Mouse (Mus musculus) heart, postnatal 0 days (tissue): ENCODE results near the gene Nfia.

ENCODE experiments used
- CTCF ChIP-seq: IDR thresholded peaks from 2 replicates; pipeline ENCODE4 v1.5.1; 2016; ENCODE audit warnings: antibody characterized with exemption, control low read depth, low read depth
- EP300 ChIP-seq: IDR thresholded peaks from 2 replicates; pipeline ENCODE4 v1.6.1; 2016; ENCODE audit warnings: antibody characterized with exemption, low read depth

GRCm38 (mm10) chr4:97814515-97814914 is 42.0 kb downstream of the Nfia start:
- TF ChIP-seq CTCF (no peak), EP300 (no peak)
